Mouse (Mus musculus) heart, postnatal 0 days (tissue): ENCODE measurements at regions not wholly inside any gene's neighbourhood (a gene's known extent, or its start where the extent isn't known, plus 50 kb on each side); places are given as distances from the start of the nearest gene placed in this dataset.

Experiments used
- CTCF ChIP-seq: IDR thresholded peaks from 2 replicates; pipeline ENCODE4 v1.5.1; 2016; ENCODE audit warnings: antibody characterized with exemption, control low read depth, low read depth
- EP300 ChIP-seq: IDR thresholded peaks from 2 replicates; pipeline ENCODE4 v1.6.1; 2016; ENCODE audit warnings: antibody characterized with exemption, low read depth

DNA sequence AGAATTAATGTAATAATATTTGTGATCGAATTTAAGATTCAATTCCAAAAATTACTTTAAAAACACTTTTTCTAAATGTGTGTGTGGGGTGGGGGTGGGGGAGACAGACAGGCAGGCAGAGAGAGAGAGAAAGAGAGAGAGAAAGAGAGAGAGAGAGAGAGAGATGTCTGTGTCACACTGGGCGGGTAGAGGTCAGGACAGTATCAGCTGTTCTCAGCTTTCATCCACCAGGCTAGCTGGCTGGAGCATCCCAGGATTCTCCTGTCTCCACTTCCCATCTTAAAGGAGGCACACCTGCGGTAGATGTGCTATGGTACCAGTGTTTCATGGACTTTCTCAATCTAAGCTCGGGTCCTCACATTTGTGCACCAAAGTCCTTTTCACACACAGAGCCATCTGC, 73.3 kb upstream of the Klf14 start:
- TF ChIP-seq CTCF, result no peak
- TF ChIP-seq EP300, result no peak
